Mouse (Mus musculus) neural tube, embryonic 10.5 days (tissue): Measurements from ENCODE around the gene Ttc17.

Source experiments
- DNase-seq: peaks from one replicate; pipeline ENCODE4 v3.0.0-alpha.2; 2017; ENCODE audit warnings: low spot score; ENCODE audit errors: extremely low spot score

Ttc17 gene

GRCm38 (mm10) chr2:94381057-94381647 lies 25.3 kb downstream of the Ttc17 start:
- DNase-seq = no peak

- no peak for DNase-seq
Observed at GRCm38 (mm10) chr2:94378678-94379077, 27.8 kb downstream of the Ttc17 start.

- no peak for DNase-seq
Observed at GRCm38 (mm10) chr2:94371093-94371492, 35.4 kb downstream of the Ttc17 start.

- DNase-seq = no peak
Observed at GRCm38 (mm10) chr2:94363821-94364220, 42.7 kb downstream of the Ttc17 start.

GRCm38 (mm10) chr2:94360398-94360973 lies 46.0 kb downstream of the Ttc17 start:
- DNase-seq = no peak

- no peak for DNase-seq
Observed at GRCm38 (mm10) chr2:94348165-94348591, 58.3 kb downstream of the Ttc17 start.

- no peak for DNase-seq
Observed at GRCm38 (mm10) chr2:94346746-94347145, 59.7 kb downstream of the Ttc17 start.

GRCm38 (mm10) chr2:94344624-94345023 lies 61.9 kb downstream of the Ttc17 start:
- no peak for DNase-seq

GRCm38 (mm10) chr2:94343290-94344285 lies 62.9 kb downstream of the Ttc17 start:
- no peak for DNase-seq

GRCm38 (mm10) chr2:94340769-94341168 lies 65.7 kb downstream of the Ttc17 start:
- DNase-seq = no peak

- DNase-seq = no peak
Observed at GRCm38 (mm10) chr2:94339495-94339894, 67.0 kb downstream of the Ttc17 start.

- DNase-seq = no peak
Observed at GRCm38 (mm10) chr2:94336336-94336735, 70.2 kb downstream of the Ttc17 start.

GRCm38 (mm10) chr2:94334742-94335046 lies 71.8 kb downstream of the Ttc17 start:
- DNase-seq = no peak

- no peak for DNase-seq
Observed at GRCm38 (mm10) chr2:94333841-94334741, 72.4 kb downstream of the Ttc17 start.

- no peak for DNase-seq
Observed at GRCm38 (mm10) chr2:94333086-94333485, 73.4 kb downstream of the Ttc17 start.

- DNase-seq = no peak
Observed at GRCm38 (mm10) chr2:94329336-94329735, 77.2 kb downstream of the Ttc17 start.

- no peak for DNase-seq
Observed at GRCm38 (mm10) chr2:94327836-94328235, 78.7 kb downstream of the Ttc17 start.

- no peak for DNase-seq
Observed at GRCm38 (mm10) chr2:94319780-94320179, 86.7 kb downstream of the Ttc17 start.

- no peak for DNase-seq
Observed at GRCm38 (mm10) chr2:94316526-94316925, 90.0 kb downstream of the Ttc17 start.

- no peak for DNase-seq
Observed at GRCm38 (mm10) chr2:94303984-94304383, 102.5 kb downstream of the Ttc17 start.

- no peak for DNase-seq
Observed at GRCm38 (mm10) chr2:94302393-94302792, 104.1 kb downstream of the Ttc17 start.
